Mouse (Mus musculus): ENCODE results near the gene Pbx4. TPM values are rescaled to one million over a fixed set of nuclear protein-coding genes. Genes with fewer than 3 reads are reported as not detected.

Gene Pbx4
- polyA plus RNA-seq, 2 experiments = 6.6 to 6.8 TPM

- Histone ChIP-seq H3K36me3 (ENCODE audit: control insufficient read depth, insufficient read depth, low read length) (no peaks in the 10 kb centered on the region), H3K27ac (replicated peaks; ENCODE audit: low read depth, low read length) (no peak overlapping the region), H3K4me2 (replicated peaks; ENCODE audit: low read depth, low read length, severe bottlenecking) (no peak overlapping the region), H3K4me3 (replicated peaks; ENCODE audit: low read length) (no peak overlapping the region), H3K9ac (ENCODE audit: low read depth, low read length, severe bottlenecking) (no peak overlapping the region), H3K9me3 (ENCODE audit: control insufficient read depth, low read length) (no peaks in the 10 kb centered on the region), H3K27me3 (ENCODE audit: control insufficient read depth, insufficient read depth, low read length) (no peaks in the 10 kb centered on the region), H3K4me1 (ENCODE audit: control insufficient read depth, insufficient read depth, low read length) (no peaks in the 10 kb centered on the region)
- ATAC-seq (ENCODE audit: low FRiP score, low read depth) (no peak), DNase-seq (ENCODE audit: low spot score) (peak; percentile 16)
- no peak for TF ChIP-seq POLR2A (IDR thresholded peaks at IDR 0.05; ENCODE audit: borderline replicate concordance, extremely low read depth, insufficient read depth, insufficient read length)
- 78% methylated on average over 8 of the region's 8 CpGs for WGBS
These were observed 16.7 kb downstream of the Pbx4 start for GRCm38 (mm10) chr8:69848951-69849350.

GRCm38 (mm10) chr8:69849899-69850298 lies 17.6 kb downstream of the Pbx4 start:
- Histone ChIP-seq H3K4me2 (replicated peaks; ENCODE audit: low read depth, low read length, severe bottlenecking) (no peak overlapping the region), H3K36me3 (ENCODE audit: control insufficient read depth, insufficient read depth, low read length) (no peaks in the 10 kb centered on the region), H3K9ac (ENCODE audit: low read depth, low read length, severe bottlenecking) (no peak overlapping the region), H3K27me3 (ENCODE audit: control insufficient read depth, insufficient read depth, low read length) (no peaks in the 10 kb centered on the region), H3K9me3 (ENCODE audit: control insufficient read depth, low read length) (no peaks in the 10 kb centered on the region), H3K27ac (replicated peaks; ENCODE audit: low read depth, low read length) (no peak overlapping the region), H3K4me3 (replicated peaks; ENCODE audit: low read length) (no peak overlapping the region), H3K4me1 (ENCODE audit: control insufficient read depth, insufficient read depth, low read length) (no peaks in the 10 kb centered on the region)
- 34% methylated on average over 3 of the region's 3 CpGs for WGBS
- ATAC-seq (ENCODE audit: low FRiP score, low read depth) = no peak
- TF ChIP-seq POLR2A (IDR thresholded peaks at IDR 0.05; ENCODE audit: borderline replicate concordance, extremely low read depth, insufficient read depth, insufficient read length) = no peak
- DNase-seq (ENCODE audit: low spot score) = no peak

- Histone ChIP-seq H3K27me3 (ENCODE audit: control insufficient read depth, insufficient read depth, low read length) (no peaks in the 10 kb centered on the region), H3K4me1 (ENCODE audit: control insufficient read depth, insufficient read depth, low read length) (no peaks in the 10 kb centered on the region), H3K36me3 (ENCODE audit: control insufficient read depth, insufficient read depth, low read length) (no peaks in the 10 kb centered on the region), H3K27ac (replicated peaks; ENCODE audit: low read depth, low read length) (no peak overlapping the region), H3K9me3 (ENCODE audit: control insufficient read depth, low read length) (no peaks in the 10 kb centered on the region), H3K4me2 (replicated peaks; ENCODE audit: low read depth, low read length, severe bottlenecking) (no peak overlapping the region), H3K9ac (ENCODE audit: low read depth, low read length, severe bottlenecking) (no peak overlapping the region), H3K4me3 (replicated peaks; ENCODE audit: low read length) (no peak overlapping the region)
- DNase-seq (ENCODE audit: low spot score) (no peak), ATAC-seq (ENCODE audit: low FRiP score, low read depth) (no peak)
- 76% methylated on average over 7 of the region's 7 CpGs for WGBS
- TF ChIP-seq POLR2A (IDR thresholded peaks at IDR 0.05; ENCODE audit: borderline replicate concordance, extremely low read depth, insufficient read depth, insufficient read length) = no peak
These were observed 18.7 kb downstream of the Pbx4 start for GRCm38 (mm10) chr8:69850926-69851506.

GRCm38 (mm10) chr8:69853869-69854268 lies 21.6 kb downstream of the Pbx4 start:
- no peaks in the 10 kb centered on the region for H3K9me3 ChIP-seq (ENCODE audit: control insufficient read depth, low read length)
- no peaks in the 10 kb centered on the region for H3K36me3 ChIP-seq (ENCODE audit: control insufficient read depth, insufficient read depth, low read length)
- no peak for DNase-seq (ENCODE audit: low spot score)
- H3K27ac ChIP-seq (replicated peaks; ENCODE audit: low read depth, low read length) = no peak overlapping the region
- ATAC-seq (ENCODE audit: low FRiP score, low read depth) = no peak
- H3K27me3 ChIP-seq (ENCODE audit: control insufficient read depth, insufficient read depth, low read length) = no peaks in the 10 kb centered on the region
- H3K4me1 ChIP-seq (ENCODE audit: control insufficient read depth, insufficient read depth, low read length) = no peaks in the 10 kb centered on the region
- H3K4me3 ChIP-seq (replicated peaks; ENCODE audit: low read length) = no peak overlapping the region
- 90% methylated on average over 10 of the region's 10 CpGs for WGBS
- no peak for TF ChIP-seq POLR2A (IDR thresholded peaks at IDR 0.05; ENCODE audit: borderline replicate concordance, extremely low read depth, insufficient read depth, insufficient read length)
- no peak overlapping the region for H3K4me2 ChIP-seq (replicated peaks; ENCODE audit: low read depth, low read length, severe bottlenecking)
- H3K9ac ChIP-seq (ENCODE audit: low read depth, low read length, severe bottlenecking) = no peak overlapping the region

- H3K4me1 ChIP-seq (ENCODE audit: control insufficient read depth, insufficient read depth, low read length) = no peaks in the 10 kb centered on the region
- no peak for TF ChIP-seq POLR2A (IDR thresholded peaks at IDR 0.05; ENCODE audit: borderline replicate concordance, extremely low read depth, insufficient read depth, insufficient read length)
- ATAC-seq (ENCODE audit: low FRiP score, low read depth) (no peak), DNase-seq (ENCODE audit: low spot score) (no peak)
- no peaks in the 10 kb centered on the region for H3K9me3 ChIP-seq (ENCODE audit: control insufficient read depth, low read length)
- no peaks in the 10 kb centered on the region for H3K27me3 ChIP-seq (ENCODE audit: control insufficient read depth, insufficient read depth, low read length)
- 68% methylated on average over 4 of the region's 4 CpGs for WGBS
- H3K27ac ChIP-seq (replicated peaks; ENCODE audit: low read depth, low read length) = no peak overlapping the region
- H3K9ac ChIP-seq (ENCODE audit: low read depth, low read length, severe bottlenecking) = no peak overlapping the region
- H3K36me3 ChIP-seq (ENCODE audit: control insufficient read depth, insufficient read depth, low read length) = no peaks in the 10 kb centered on the region
- H3K4me2 ChIP-seq (replicated peaks; ENCODE audit: low read depth, low read length, severe bottlenecking) = no peak overlapping the region
- H3K4me3 ChIP-seq (replicated peaks; ENCODE audit: low read length) = no peak overlapping the region
These were observed 28.5 kb downstream of the Pbx4 start for GRCm38 (mm10) chr8:69860807-69861206.

GRCm38 (mm10) chr8:69861251-69861650 lies 29.0 kb downstream of the Pbx4 start:
- TF ChIP-seq POLR2A (IDR thresholded peaks at IDR 0.05; ENCODE audit: borderline replicate concordance, extremely low read depth, insufficient read depth, insufficient read length) = no peak
- no peaks in the 10 kb centered on the region for H3K9me3 ChIP-seq (ENCODE audit: control insufficient read depth, low read length)
- no peak overlapping the region for H3K27ac ChIP-seq (replicated peaks; ENCODE audit: low read depth, low read length)
- DNase-seq (ENCODE audit: low spot score) = no peak
- H3K4me1 ChIP-seq (ENCODE audit: control insufficient read depth, insufficient read depth, low read length) = no peaks in the 10 kb centered on the region
- no peak for ATAC-seq (ENCODE audit: low FRiP score, low read depth)
- no peak overlapping the region for H3K9ac ChIP-seq (ENCODE audit: low read depth, low read length, severe bottlenecking)
- H3K36me3 ChIP-seq (ENCODE audit: control insufficient read depth, insufficient read depth, low read length) = no peaks in the 10 kb centered on the region
- H3K27me3 ChIP-seq (ENCODE audit: control insufficient read depth, insufficient read depth, low read length) = no peaks in the 10 kb centered on the region
- no peak overlapping the region for H3K4me3 ChIP-seq (replicated peaks; ENCODE audit: low read length)
- WGBS = 63% methylated on average over 2 of the region's 2 CpGs
- H3K4me2 ChIP-seq (replicated peaks; ENCODE audit: low read depth, low read length, severe bottlenecking) = no peak overlapping the region

All from limb, embryonic 14.5 days (tissue).